Mouse (Mus musculus) hindbrain, embryonic 15.5 days (tissue): ENCODE data around the gene Sema3f. TPM values are rescaled to one million over a fixed set of nuclear protein-coding genes. Genes with fewer than 3 reads are reported as not detected.

Source experiments
- ATAC-seq: fragments of 200-750 bp; cut with Nextera tagmentation; 2 replicates; pipeline ENCODE4 v1.8.0; 2017; ENCODE audit warnings: low read depth, moderate number of reproducible peaks, moderate TSS enrichment; ENCODE audit not compliant: low FRiP score
- H3K27ac ChIP-seq: fragments of 300-500 bp; sonication (generic); replicated peaks from 2 replicates; pipeline ENCODE4 v1.5.1; 2015; ENCODE audit warnings: mild to moderate bottlenecking, inconsistent platforms
- H3K27me3 ChIP-seq: fragments of 300-500 bp; sonication (generic); 2 replicates; pipeline ENCODE4 v1.6.1; 2015; ENCODE audit warnings: control low read depth, inconsistent platforms
- H3K36me3 ChIP-seq: fragments of 300-500 bp; sonication (generic); 2 replicates; pipeline ENCODE4 v1.6.1; 2015; ENCODE audit warnings: control low read depth, inconsistent platforms
- H3K4me1 ChIP-seq: fragments of 300-500 bp; sonication (generic); replicated peaks from 2 replicates; pipeline ENCODE4 v1.6.1; 2015; ENCODE audit warnings: control low read depth, inconsistent platforms
- H3K4me2 ChIP-seq: fragments of 300-500 bp; sonication (generic); 2 replicates; pipeline ENCODE4 v1.6.1; 2015; ENCODE audit warnings: moderate library complexity, mild to moderate bottlenecking, inconsistent platforms
- H3K4me3 ChIP-seq: fragments of 300-500 bp; sonication (generic); 2 replicates; pipeline ENCODE4 v1.5.1; 2015; ENCODE audit warnings: mild to moderate bottlenecking, inconsistent platforms
- H3K9ac ChIP-seq: fragments of 300-500 bp; sonication (generic); 2 replicates; pipeline ENCODE4 v1.6.1; 2015; ENCODE audit warnings: inconsistent platforms
- H3K9me3 ChIP-seq: fragments of 300-500 bp; sonication (generic); 2 replicates; pipeline ENCODE4 v1.6.1; 2016; ENCODE audit warnings: control low read depth, inconsistent platforms
- WGBS: fragments of 180-500 bp; shearing (Covaris S2); methylation state at CpG from one replicate; pipeline ENCODE4 v1.1.7; 2015; 5-methylcytosine and 5-hydroxymethylcytosine counted together
- polyA plus RNA-seq: library from polyadenylated mRNA; unstranded; fragments of >200 nt; fragmentation: Nextera tagmentation; extraction: Ambion mirVana; gene quantifications from 2 replicates; pipeline ENCODE4 v1.2.1, GENCODE M21; 2015

The Sema3f gene
- polyA plus RNA-seq, 1 experiment from 2014 or later, result 14.0 TPM

DNA sequence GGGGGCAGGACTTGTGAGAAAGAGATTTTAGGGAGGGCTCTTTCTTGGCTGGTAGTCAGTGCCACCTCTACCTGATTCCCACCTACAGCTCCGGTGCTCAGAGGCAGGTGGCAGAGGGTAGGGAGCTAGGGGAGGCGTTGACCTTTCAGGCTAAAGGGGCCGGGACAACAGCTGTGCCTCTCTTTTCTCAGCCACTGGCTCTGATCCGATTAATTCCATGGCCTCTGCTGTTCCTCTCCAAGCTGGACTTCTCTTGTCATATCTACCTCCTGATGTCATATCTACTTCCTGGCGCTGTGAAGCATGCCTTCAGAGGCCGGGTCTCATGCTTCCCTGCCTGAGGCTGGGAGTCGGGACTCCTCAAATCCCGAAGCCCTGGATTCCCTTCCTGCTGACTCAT is 42.3 kb downstream of the Sema3f start:
- Histone ChIP-seq H3K4me3 (no peak overlapping the region), H3K9me3 (no peaks in the 10 kb centered on the region), H3K9ac (no peak overlapping the region), H3K4me2 (peak overlapping the region; percentile 64; the same call in 1 of the 2 replicates), H3K36me3 (no peaks in the 10 kb centered on the region), H3K27me3 (peaks cover 22% of the 10 kb centered on the region), H3K27ac (no peak overlapping the region), H3K4me1 (peaks cover 38% of the 10 kb centered on the region)
- WGBS, result 35% methylated on average over 8 of the region's 8 CpGs
- no peak for ATAC-seq

DNA sequence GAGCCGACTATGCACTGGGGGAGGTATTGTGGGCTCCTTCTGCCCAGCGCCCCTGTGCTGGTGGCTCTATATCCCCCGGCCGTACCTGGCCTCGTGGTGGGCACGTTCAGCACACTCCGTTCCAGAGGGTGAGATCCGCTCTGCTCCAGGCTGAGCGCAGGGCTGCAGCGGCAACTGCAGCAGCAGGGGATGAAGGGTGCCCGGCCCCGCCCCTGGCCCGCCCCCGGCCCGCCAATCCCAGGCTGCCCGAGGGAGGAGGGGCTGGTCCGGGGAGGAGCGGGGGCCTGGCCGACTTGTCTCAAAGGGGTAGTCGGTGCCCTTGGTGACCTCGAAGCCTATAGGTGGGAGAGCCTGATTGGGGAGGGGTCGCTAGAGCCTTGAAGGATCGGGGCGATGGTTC is 43.1 kb downstream of the Sema3f start:
- peaks cover 45% of the 10 kb centered on the region for H3K4me1 ChIP-seq

DNA sequence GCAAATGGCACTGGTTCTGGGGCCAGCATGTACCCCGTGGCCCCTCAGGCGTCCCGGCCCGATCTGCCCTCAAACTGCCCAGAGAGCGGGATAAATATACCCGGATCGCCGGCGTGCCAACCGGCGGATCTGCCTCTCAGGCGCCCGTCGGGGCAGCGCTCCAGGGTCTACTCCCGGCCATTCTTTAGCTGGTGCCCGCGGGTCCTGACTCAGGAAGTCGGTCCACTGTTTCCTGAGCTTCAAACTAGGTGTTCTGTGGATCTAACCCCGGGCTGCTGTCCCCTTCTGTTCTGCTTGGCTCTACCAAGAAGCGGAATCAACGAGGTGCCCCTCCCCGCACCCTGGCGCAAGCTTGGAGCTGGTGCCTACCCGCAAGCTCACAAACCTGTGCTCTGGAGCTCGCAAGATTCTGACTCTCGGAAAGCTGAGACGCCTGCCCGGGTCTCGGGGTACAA is 43.5 kb downstream of the Sema3f start:
- H3K27ac ChIP-seq, result peak overlapping the region; percentile 57
- H3K4me3 ChIP-seq, result peak overlapping the region; percentile 42
- H3K9me3 ChIP-seq, result no peaks in the 10 kb centered on the region
- WGBS, result under 1% methylated on average over 30 of the region's 30 CpGs
- H3K4me1 ChIP-seq, result peaks cover 46% of the 10 kb centered on the region
- 0 out of 2 replicates have a peak, but pooled peaks have one; percentile 17 for ATAC-seq
- no peaks in the 10 kb centered on the region for H3K36me3 ChIP-seq
- peak overlapping the region; percentile 39 for H3K9ac ChIP-seq
- H3K4me2 ChIP-seq, result peak overlapping the region; percentile 64
- H3K27me3 ChIP-seq, result peaks cover 22% of the 10 kb centered on the region

More for the DNA sequence above, 43.1 kb downstream of the Sema3f start:
- H3K36me3 ChIP-seq, result no peaks in the 10 kb centered on the region
- peak; percentile 75; the same call in 1 of the 2 replicates for ATAC-seq
- H3K27me3 ChIP-seq, result peaks cover 22% of the 10 kb centered on the region
- H3K4me3 ChIP-seq, result peak overlapping the region; percentile 42
- H3K9me3 ChIP-seq, result no peaks in the 10 kb centered on the region
- under 1% methylated on average over 24 of the region's 24 CpGs for WGBS
- peak overlapping the region; percentile 64 for H3K4me2 ChIP-seq
- peak overlapping the region; percentile 57 for H3K27ac ChIP-seq
- peak overlapping the region; percentile 39 for H3K9ac ChIP-seq

DNA sequence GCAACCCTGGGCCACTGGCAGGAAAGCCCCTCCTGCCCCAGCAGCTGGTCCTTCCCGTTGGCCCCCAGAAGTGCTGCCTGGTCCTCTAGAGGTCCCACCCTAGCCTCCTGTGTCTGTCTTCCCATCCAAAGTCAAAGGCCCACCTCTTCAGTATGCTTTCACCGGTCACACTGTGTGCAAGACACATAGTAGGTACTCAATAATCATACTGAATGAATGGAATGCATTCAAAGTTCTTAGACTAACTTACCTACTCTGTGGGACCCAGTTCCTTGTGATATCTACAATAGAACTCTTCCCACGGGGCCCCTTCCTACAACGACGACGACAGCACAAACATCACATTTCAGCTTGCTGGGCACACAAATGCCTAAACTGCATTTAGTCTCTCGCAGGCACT is 45.0 kb downstream of the Sema3f start:
- H3K4me2 ChIP-seq, result peak overlapping the region; percentile 64
- H3K27ac ChIP-seq, result 0 out of 2 replicates have a peak overlapping the region, but pooled peaks have one; percentile 46
- H3K4me3 ChIP-seq, result peak overlapping the region; percentile 42
- H3K9me3 ChIP-seq, result no peaks in the 10 kb centered on the region
- no peak overlapping the region for H3K9ac ChIP-seq
- H3K4me1 ChIP-seq, result peaks cover 51% of the 10 kb centered on the region
- no peaks in the 10 kb centered on the region for H3K36me3 ChIP-seq
- WGBS, result 84% methylated on average over 7 of the region's 7 CpGs
- no peak for ATAC-seq
- H3K27me3 ChIP-seq, result peaks cover 22% of the 10 kb centered on the region

DNA sequence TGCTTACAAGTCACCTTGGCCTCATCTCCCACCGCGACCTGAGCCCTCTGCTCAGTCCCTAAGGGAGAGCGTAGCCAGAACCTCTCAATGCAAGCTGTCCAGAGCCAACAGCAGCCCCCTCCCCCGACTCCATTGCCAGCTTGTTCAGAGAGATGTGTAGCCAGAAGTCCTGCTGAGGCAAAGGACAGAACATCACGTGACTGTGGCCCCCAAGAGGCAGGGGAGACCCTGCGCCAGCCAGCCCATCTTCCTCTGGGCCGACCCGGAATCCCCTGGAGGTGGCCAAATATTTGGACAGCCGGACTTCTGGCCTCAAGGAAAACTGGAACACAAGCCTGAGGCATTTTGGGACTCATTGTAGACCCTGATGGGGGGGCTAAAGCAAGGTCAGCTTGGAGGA is 46.8 kb downstream of the Sema3f start:
- Histone ChIP-seq H3K27ac (peak overlapping the region; percentile 54), H3K9me3 (no peaks in the 10 kb centered on the region), H3K4me1 (peaks cover 50% of the 10 kb centered on the region), H3K4me2 (peak overlapping the region; percentile 30), H3K9ac (no peak overlapping the region), H3K4me3 (no peak overlapping the region), H3K36me3 (no peaks in the 10 kb centered on the region), H3K27me3 (peaks cover 22% of the 10 kb centered on the region)
- ATAC-seq, result no peak
- 39% methylated on average over 9 of the region's 9 CpGs for WGBS

DNA sequence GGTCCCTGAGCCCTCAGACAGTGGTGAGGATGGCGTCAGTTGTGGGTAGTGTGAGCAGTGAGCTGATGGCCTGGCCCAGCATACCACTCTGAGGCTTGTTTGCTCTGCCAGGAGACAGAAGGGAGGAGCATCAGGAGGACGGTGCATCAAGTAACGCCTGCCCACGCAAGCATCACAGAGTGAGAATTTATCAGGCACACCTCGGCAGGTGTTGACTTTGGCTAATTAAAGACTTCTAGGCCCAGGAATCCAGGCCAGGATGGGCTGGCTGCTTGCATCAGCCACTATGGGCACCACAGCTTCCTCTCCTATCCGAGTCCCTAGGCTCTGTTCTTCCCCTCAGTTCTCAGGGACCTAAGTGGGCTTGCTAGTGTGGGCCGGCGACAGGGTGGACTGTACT is 47.9 kb downstream of the Sema3f start:
- 91% methylated on average over 8 of the region's 8 CpGs for WGBS
- Histone ChIP-seq H3K4me1 (peaks cover 39% of the 10 kb centered on the region), H3K9ac (no peak overlapping the region), H3K36me3 (no peaks in the 10 kb centered on the region), H3K9me3 (no peaks in the 10 kb centered on the region), H3K4me2 (no peak overlapping the region), H3K4me3 (no peak overlapping the region), H3K27me3 (peaks cover 20% of the 10 kb centered on the region), H3K27ac (no peak overlapping the region)
- ATAC-seq, result no peak

DNA sequence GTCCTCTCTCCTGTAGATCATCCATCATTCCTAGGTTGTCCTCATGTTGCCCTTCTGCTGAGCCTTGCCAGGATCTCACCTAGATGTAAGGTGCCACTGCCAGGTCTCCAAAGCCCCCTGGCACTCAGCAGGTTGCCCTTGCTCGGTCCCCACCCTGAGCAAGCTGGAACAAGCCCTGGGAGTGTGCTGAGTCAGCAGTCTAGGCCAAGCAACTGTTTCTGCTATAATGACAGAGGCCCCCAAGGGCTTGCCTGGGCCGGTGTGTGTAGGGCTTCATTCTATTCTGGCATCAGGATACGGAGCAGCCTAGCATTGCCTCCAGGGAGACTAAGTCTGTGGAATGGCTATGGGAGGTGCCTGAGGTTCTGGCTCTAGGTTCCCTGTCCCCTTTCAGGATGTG is 49.5 kb downstream of the Sema3f start:
- Histone ChIP-seq H3K4me1 (peaks cover 25% of the 10 kb centered on the region), H3K27ac (no peak overlapping the region; the same call in 1 of the 2 replicates)

DNA sequence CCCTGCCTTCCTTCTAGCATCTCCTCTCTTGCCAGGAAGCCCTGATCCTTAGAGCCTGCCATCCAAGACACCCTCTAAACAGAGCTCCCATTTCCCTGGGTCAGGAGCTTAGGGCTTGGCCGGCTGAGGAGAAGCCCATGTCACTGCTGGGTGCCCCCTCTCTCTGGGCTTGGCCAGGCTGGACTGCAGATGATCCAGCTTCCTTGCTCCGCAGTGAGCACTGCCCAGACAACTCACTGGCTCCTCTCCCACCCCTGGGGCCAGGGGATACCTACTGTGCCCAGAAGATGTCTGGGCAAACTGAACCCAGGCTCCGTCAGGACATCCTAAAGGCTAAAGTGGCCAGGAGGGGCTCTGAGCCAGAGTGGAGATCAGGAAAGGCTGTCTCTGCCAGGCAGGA is 50.3 kb downstream of the Sema3f start:
- Histone ChIP-seq H3K4me3 (no peak overlapping the region), H3K9ac (no peak overlapping the region), H3K36me3 (no peaks in the 10 kb centered on the region), H3K4me1 (peaks cover 25% of the 10 kb centered on the region), H3K27ac (peak overlapping the region; percentile 71), H3K4me2 (no peak overlapping the region), H3K9me3 (no peaks in the 10 kb centered on the region), H3K27me3 (0 out of 2 replicates have a peak, but pooled peaks cover 3% of the 10 kb centered on the region)
- peak; percentile 55; the same call in 1 of the 2 replicates for ATAC-seq
- 77% methylated on average over 3 of the region's 3 CpGs for WGBS

More for the DNA sequence above, 49.5 kb downstream of the Sema3f start:
- Histone ChIP-seq H3K36me3 (no peaks in the 10 kb centered on the region), H3K4me3 (no peak overlapping the region), H3K4me2 (no peak overlapping the region), H3K9me3 (no peaks in the 10 kb centered on the region), H3K9ac (no peak overlapping the region), H3K27me3 (peaks cover 10% of the 10 kb centered on the region)
- WGBS, result 41% methylated on average over 3 of the region's 3 CpGs
- ATAC-seq, result no peak

DNA sequence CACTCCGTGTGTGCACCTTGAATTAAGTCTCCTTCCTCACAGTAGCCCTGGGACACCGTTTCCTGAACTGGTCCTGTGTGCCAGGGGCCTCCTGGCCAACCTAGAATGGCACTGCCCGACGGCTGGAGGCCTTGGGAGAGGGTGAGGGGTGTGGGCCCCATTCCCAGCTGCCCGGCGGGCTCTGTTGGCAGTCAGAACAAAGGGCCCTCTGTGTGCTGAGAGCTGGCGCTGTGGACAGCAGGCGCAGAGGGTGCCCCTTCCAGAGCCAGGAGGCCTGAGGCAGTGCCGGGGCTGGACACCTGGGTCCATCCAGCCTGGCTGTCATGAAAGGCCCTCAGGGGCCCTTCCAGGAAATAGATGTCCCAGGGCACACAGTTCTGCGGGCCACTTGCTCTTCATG is 50.7 kb downstream of the Sema3f start:
- Histone ChIP-seq H3K9ac (no peak overlapping the region), H3K4me2 (no peak overlapping the region), H3K4me3 (no peak overlapping the region), H3K9me3 (no peaks in the 10 kb centered on the region), H3K27ac (peak overlapping the region; percentile 71), H3K27me3 (no peaks in the 10 kb centered on the region), H3K4me1 (peaks cover 25% of the 10 kb centered on the region), H3K36me3 (no peaks in the 10 kb centered on the region)
- WGBS, result 52% methylated on average over 10 of the region's 10 CpGs
- ATAC-seq, result peak; percentile 80

DNA sequence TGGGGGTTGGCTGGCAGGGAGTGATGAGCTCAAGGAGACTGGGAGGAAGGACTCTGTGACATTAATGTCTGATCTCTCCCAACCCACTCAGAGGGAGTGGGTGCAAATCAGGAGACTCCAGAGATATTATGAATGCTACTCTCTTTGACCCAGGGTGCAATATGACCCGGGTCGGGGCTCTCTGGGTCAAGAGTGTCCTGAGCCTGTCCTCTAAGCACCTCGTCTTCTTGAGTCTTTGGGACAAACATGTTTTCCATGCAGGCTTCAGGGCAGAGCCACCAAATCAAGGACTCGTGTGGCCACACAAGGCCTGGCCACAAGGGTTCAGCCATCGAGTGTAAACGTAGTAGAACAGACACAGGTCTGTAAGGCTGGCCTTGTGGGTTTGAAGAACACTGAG is 52.2 kb downstream of the Sema3f start:
- WGBS, result 89% methylated on average over 6 of the region's 6 CpGs
- ATAC-seq, result no peak
- no peak overlapping the region for H3K9ac ChIP-seq

DNA sequence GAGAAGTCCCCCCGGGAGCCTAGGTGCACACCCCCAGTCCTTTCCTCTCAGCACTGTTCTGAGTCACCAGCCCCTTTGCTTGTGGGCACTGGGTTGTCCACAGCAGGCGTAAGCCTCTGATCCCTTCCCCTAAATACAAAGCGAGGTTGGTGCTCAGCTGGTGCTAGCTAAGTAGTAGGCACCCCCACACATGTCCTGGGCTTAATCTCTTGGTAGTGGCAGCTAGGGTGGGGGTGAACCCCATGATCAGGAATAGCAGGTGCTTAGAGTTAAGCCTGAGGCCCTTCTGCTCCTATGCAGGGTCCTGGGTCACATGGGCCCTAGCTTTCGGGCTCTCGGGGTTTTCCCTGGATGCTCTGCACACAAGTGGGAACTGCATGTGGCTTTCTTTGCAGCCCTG is 53.1 kb downstream of the Sema3f start:
- ATAC-seq, result no peak
- Histone ChIP-seq H3K9me3 (no peaks in the 10 kb centered on the region), H3K4me3 (no peak overlapping the region), H3K4me2 (no peak overlapping the region), H3K36me3 (no peaks in the 10 kb centered on the region), H3K4me1 (peaks cover 10% of the 10 kb centered on the region), H3K9ac (no peak overlapping the region), H3K27ac (no peak overlapping the region), H3K27me3 (no peaks in the 10 kb centered on the region)
- 83% methylated on average over 5 of the region's 5 CpGs for WGBS

More for the DNA sequence above, 52.2 kb downstream of the Sema3f start:
- no peaks in the 10 kb centered on the region for H3K9me3 ChIP-seq
- H3K27ac ChIP-seq, result no peak overlapping the region
- no peak overlapping the region for H3K4me2 ChIP-seq
- no peaks in the 10 kb centered on the region for H3K27me3 ChIP-seq
- no peaks in the 10 kb centered on the region for H3K36me3 ChIP-seq
- H3K4me3 ChIP-seq, result no peak overlapping the region
- H3K4me1 ChIP-seq, result peaks cover 18% of the 10 kb centered on the region

DNA sequence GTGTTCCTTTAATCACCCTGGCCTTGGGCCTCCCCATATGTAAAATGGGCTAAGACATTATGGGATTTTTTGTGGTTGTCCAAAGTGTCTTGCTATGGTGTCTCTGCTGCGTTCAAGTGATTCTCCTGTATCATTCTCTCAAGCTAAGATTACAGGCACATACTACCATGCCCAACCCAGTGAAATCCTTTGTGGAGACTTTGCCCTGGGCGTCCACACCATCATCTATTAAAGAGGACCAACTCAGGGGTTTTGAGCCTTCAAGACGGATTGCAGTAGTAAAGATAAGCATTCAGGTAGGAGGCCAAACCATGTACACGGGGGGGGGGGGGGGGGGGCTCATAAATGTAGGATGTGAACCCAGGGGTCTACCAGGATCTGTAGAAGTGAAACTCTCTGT is 55.7 kb downstream of the Sema3f start:
- Histone ChIP-seq H3K27me3 (no peaks in the 10 kb centered on the region), H3K9me3 (no peaks in the 10 kb centered on the region), H3K4me1 (peaks cover 21% of the 10 kb centered on the region; the same call in 1 of the 2 replicates), H3K36me3 (no peaks in the 10 kb centered on the region), H3K4me2 (no peak overlapping the region), H3K27ac (no peak overlapping the region), H3K4me3 (no peak overlapping the region), H3K9ac (no peak overlapping the region)
- ATAC-seq, result no peak
- 87% methylated on average over 4 of the region's 4 CpGs for WGBS

DNA sequence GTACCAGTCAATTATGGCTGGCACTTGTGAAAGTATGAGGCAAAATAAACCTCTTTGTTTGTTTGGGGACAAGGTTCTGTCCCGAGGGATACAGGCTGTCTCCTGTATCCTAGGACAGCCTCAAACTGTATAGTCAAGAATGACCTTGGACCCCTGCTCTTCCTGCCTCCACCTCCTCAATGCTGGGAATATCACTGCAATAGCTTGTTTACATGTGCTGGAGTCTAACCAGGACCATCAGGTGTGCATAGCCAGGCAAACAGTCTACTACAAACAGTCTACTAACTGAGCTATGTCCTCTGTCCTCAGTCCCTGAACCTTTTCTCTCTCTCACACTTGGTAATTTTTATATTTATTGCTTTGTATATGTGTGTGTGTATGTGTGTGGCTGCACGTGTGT is 56.8 kb downstream of the Sema3f start:
- Histone ChIP-seq H3K36me3 (no peaks in the 10 kb centered on the region), H3K27me3 (no peaks in the 10 kb centered on the region), H3K4me1 (peaks cover 18% of the 10 kb centered on the region; the same call in 1 of the 2 replicates), H3K9ac (no peak overlapping the region), H3K4me3 (no peak overlapping the region), H3K9me3 (no peaks in the 10 kb centered on the region), H3K4me2 (no peak overlapping the region), H3K27ac (no peak overlapping the region)
- 78% methylated on average over 2 of the region's 2 CpGs for WGBS
- ATAC-seq, result no peak
